Mouse (Mus musculus) lung, postnatal 25 days (tissue): Measurements from ENCODE around the gene Olfr616.
"Not testable (repeated sequence)": the region's sequence is repeated elsewhere in the genome, so short reads cannot be mapped to it uniquely, and the experiment has no call there.

Experiments used
- DNase-seq: peaks from one replicate; pipeline ENCODE4 v3.0.0; 2022; ENCODE audit warnings: low spot score

Olfr616 gene

GRCm38 (mm10) chr7:103569043-103569442 is at the start of gene Olfr616:
Olfr616 (minus strand) TSS chr7:103569143.
- DNase-seq: no peak

DNA sequence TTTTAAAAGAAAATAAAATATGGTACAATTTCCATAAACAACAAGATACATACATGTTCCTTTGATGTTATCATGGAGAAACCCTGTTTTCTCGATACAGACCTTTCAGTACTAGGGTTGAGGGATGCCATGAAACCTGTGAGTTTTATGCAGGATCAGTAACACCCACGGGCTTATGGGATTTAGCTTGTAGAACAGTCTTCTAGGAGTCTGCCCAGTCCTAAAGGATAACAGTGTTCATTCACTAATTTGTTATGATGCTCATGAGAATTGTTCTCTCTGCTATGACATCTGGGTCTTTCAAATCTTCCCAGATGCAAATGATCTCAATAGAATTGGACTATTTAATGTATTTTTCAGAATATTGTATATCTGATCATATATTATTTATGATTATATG is 43.5 kb upstream of the Olfr616 start, which contains the start of gene Olfr620:
Gene Olfr620, minus strand, starts transcription at position 101 of the 400 bp plus-strand sequence.
- no peak for DNase-seq

- DNase-seq: no peak
Measured at GRCm38 (mm10) chr7:103607425-103607824, 38.5 kb upstream of the Olfr616 start.

- no peak for DNase-seq
Measured at GRCm38 (mm10) chr7:103600275-103600674, 31.3 kb upstream of the Olfr616 start, which contains the start of gene Olfr619. Olfr619 (plus strand) TSS chr7:103600575.

DNA sequence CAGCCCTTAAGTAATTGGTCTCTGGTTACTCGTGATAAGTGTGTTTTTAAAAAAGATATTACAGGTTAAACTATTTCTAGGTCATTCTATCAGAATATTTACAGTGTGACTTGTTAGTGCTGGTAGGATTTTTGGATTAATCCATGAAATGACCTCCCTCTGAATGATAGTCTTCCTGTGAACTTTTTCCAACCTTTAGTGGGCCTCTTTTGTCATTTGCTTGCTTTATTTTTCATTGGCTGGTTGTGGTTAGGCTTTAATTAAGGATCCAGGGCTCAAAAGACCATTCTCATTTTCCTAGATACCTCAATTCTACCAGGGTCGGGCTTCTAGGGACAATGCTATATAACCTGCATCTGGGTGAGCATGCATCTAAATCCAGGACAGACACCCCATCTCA is 20.9 kb upstream of the Olfr616 start, which contains the start of gene Olfr618:
Gene Olfr618, plus strand, starts transcription at position 301 of the 400 bp plus-strand sequence.
- no peak for DNase-seq

- DNase-seq: no peak
Measured at GRCm38 (mm10) chr7:103572761-103573160, 3.8 kb upstream of the Olfr616 start, which contains the start of gene Olfr617. Olfr617 (plus strand) TSS chr7:103573061.

GRCm38 (mm10) chr7:103555779-103556178 is 13.2 kb downstream of the Olfr616 start, which contains the start of gene Olfr615:
Olfr615 (plus strand) TSS chr7:103556079.
- no peak for DNase-seq

- no peak for DNase-seq
Measured at GRCm38 (mm10) chr7:103547774-103548173, 21.2 kb downstream of the Olfr616 start, which contains the start of gene Olfr613. Olfr613 (plus strand) TSS chr7:103548074.

DNA sequence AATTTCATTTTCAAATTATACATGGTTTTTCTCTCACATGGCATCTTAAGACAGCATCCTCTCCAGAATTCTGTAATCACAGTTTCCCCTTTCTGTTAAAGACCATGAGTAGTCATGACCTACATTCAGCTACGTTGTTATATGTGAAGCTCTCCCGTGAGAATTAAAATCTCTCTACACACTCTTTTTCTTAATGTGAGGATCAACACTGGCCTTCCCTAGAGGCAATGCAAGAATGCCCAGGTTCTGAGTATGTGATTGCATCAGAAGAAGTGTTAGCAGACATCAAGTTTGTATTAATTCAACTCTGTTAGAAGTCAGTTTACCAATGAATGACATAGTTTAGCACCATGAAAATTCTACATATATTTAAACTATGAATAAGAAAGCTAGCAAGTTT is 26.3 kb downstream of the Olfr616 start, which contains the start of gene Olfr612:
Gene Olfr612, minus strand, starts transcription at position 101 of the 400 bp plus-strand sequence.
- DNase-seq: not testable (repeated sequence)

- not testable (repeated sequence) for DNase-seq
Measured at GRCm38 (mm10) chr7:103520746-103521145, 48.2 kb downstream of the Olfr616 start, which contains the start of gene Olfr611. Olfr611 (minus strand) TSS chr7:103520846.
